Mouse (Mus musculus) cerebellum, adult 2 months (tissue): ENCODE measurements around the gene Mars2.

Source experiments
- CTCF ChIP-seq: fragments of 200-500 bp; IDR thresholded peaks from 2 replicates; pipeline ENCODE4 v1.5.1; 2011; ENCODE audit warnings: low read depth, mild to moderate bottlenecking, control low read depth, low read length, moderate library complexity, borderline replicate concordance; ENCODE audit not compliant: insufficient read depth
- POLR2A ChIP-seq: fragments of 200-500 bp; IDR thresholded peaks from 2 replicates; pipeline ENCODE4 v1.6.1; 2011; ENCODE audit warnings: low read length, control low read depth, borderline replicate concordance; ENCODE audit not compliant: insufficient read depth

DNA sequence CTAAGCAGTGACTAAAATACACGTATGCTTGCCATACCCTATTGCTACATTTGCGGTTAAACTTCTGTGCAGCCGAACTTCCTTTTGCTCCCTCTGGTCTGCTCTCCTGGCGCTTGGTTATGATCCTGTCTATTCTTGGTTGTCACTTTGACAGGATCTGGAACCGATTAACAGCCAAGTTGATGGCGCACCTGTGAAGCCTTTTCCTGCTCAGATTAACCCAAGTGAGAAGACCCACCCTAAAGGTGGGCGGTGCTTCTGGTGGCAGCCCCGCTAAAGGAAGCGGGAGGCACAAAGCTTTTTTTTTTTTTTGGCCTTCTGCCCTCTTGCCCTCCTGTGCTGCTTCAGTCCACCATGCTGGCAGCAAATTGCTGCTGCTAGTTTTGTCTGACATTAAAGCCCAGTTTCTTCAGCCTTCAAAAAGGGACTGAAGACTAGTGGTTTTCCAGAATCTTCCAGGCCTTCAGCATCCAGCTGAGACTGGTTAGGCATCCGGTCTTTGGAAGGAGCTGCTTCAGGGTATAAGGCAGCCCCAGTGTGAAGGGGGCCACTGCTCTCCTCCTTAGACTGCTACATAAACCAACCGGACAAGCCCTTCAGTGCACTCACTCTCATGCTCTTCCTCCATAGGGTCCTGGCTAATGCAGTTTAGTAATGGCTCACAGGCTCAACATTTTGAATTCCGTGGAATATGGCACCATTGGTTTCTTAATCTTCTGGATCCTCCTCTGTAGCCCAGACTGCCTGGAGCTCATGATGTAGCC is 26.6 kb upstream of the Mars2 start:
- TF ChIP-seq CTCF (no peak), POLR2A (no peak)
